15 mouse cellular contexts compared by ENCODE assay signal in genomic region chr2:163712473-163712872, GRCm38 (mm10). TPM values are rescaled to one million over a fixed set of nuclear protein-coding genes. Genes with fewer than 3 reads are reported as not detected.
DNase-seq lines count a peak whose midpoint lies in the region; ATAC-seq and TF ChIP-seq lines count a peak whose summit lies in the region.
"Had no signal": no experiment of that assay in that cellular context is flagged by ENCODE, and none has a peak within 500 bp of the region (broad histone marks: within the 10 kb centered on the region; RNA-seq: fewer than 3 reads in every experiment).

No protein-coding gene starts in this region.

- no peak overlapping the region for H3K4me3 ChIP-seq in gastrocnemius, adult 2 months
- H3K4me3 ChIP-seq in layer of hippocampus, adult 2 months, result no peak overlapping the region
- H3K4me3 ChIP-seq in small intestine, adult 2 months (ENCODE audit: low read depth, low read length), result no peak overlapping the region
- H3K4me3 ChIP-seq in forebrain, postnatal 0 days (ENCODE audit: low read depth, low read length), result no peak overlapping the region
- H3K4me3 ChIP-seq: limb, embryonic 13.5 days; midbrain, embryonic 10.5 days; neural tube, embryonic 15.5 days had no signal

- peaks cover 28% of the 10 kb centered on the region for H3K4me1 ChIP-seq in small intestine, adult 2 months (ENCODE audit: control insufficient read depth, insufficient read depth, insufficient read length, low read length)
- H3K4me1 ChIP-seq in forebrain, postnatal 0 days (ENCODE audit: insufficient read depth), result no peaks in the 10 kb centered on the region

- no peak for TF ChIP-seq CTCF in gastrocnemius, adult 2 months (IDR thresholded peaks at IDR 0.05)
- no peak for TF ChIP-seq CTCF in layer of hippocampus, adult 2 months (conservative IDR thresholded peaks at IDR 0.05)
- no peak for TF ChIP-seq CTCF in small intestine, adult 2 months (IDR thresholded peaks at IDR 0.05; ENCODE audit: extremely low read depth, insufficient read length, insufficient replicate concordance, low read depth, low read length)
- no peak for TF ChIP-seq CTCF in forebrain, postnatal 0 days (IDR thresholded peaks at IDR 0.05; ENCODE audit: low read depth)

- ATAC-seq in granulocyte monocyte progenitor cell, adult 5-6 weeks (replicated peaks; ENCODE audit: poor library complexity, severe bottlenecking), result peak; percentile 20
- no peak for ATAC-seq in forebrain, postnatal 0 days
- ATAC-seq: hindbrain, postnatal 0 days had no signal

- no peaks in the 10 kb centered on the region for H3K27me3 ChIP-seq in small intestine, adult 2 months (ENCODE audit: control insufficient read depth, insufficient read depth, low read length)
- H3K27me3 ChIP-seq in forebrain, postnatal 0 days (ENCODE audit: insufficient read depth, low read length), result no peaks in the 10 kb centered on the region
- H3K27me3 ChIP-seq: limb, embryonic 13.5 days; neural tube, embryonic 15.5 days had no signal

- intact Hi-C loops in gastrocnemius, adult 2 months (cut with DNase I), result no loop called here
- intact Hi-C loops in gastrocnemius, postnatal 36 days (cut with DNase I), result loop anchor here (2.0 kb wide), 1 partner anchor 14 kb away; no protein-coding TSS in a partner anchor

- H3K9me3 ChIP-seq in forebrain, postnatal 0 days (ENCODE audit: low read length), result no peaks in the 10 kb centered on the region
- H3K9me3 ChIP-seq: limb, embryonic 13.5 days; midbrain, embryonic 10.5 days; neural tube, embryonic 15.5 days had no signal

- H3K9ac ChIP-seq in forebrain, postnatal 0 days, result no peak overlapping the region
- H3K9ac ChIP-seq: neural tube, embryonic 15.5 days had no signal

- peak overlapping the region; percentile 82 for H3K27ac ChIP-seq in gastrocnemius, adult 2 months
- H3K27ac ChIP-seq in layer of hippocampus, adult 2 months, result peak overlapping the region; percentile 82
- H3K27ac ChIP-seq in small intestine, adult 2 months (ENCODE audit: insufficient read depth, low read depth, low read length), result peak overlapping the region; percentile 40; the same call in 1 of the 2 replicates
- H3K27ac ChIP-seq in forebrain, postnatal 0 days (ENCODE audit: low read depth, low read length), result no peak overlapping the region
- H3K27ac ChIP-seq: hindbrain, postnatal 0 days; limb, embryonic 13.5 days; midbrain, embryonic 10.5 days; neural tube, embryonic 15.5 days had no signal

- no peak for DNase-seq in gastrocnemius, adult 2 months
- DNase-seq in gastrocnemius, postnatal 25 days, result no peak
- DNase-seq in layer of hippocampus, adult 2 months (ENCODE audit: low spot score in 2 of 2), result no peak
- no peak for DNase-seq in layer of hippocampus, adult 11-12 months (ENCODE audit: low spot score)
- no peak for DNase-seq in forebrain, postnatal 0 days
- no peak for DNase-seq in gastrocnemius, postnatal 36 days
- DNase-seq: adrenal gland, postnatal 10 days; cerebellum, postnatal 25 days; layer of hippocampus, adult 9-11 months had no signal

- no peak overlapping the region for H3K4me2 ChIP-seq in forebrain, postnatal 0 days (ENCODE audit: low read depth)
- H3K4me2 ChIP-seq: limb, embryonic 13.5 days; neural tube, embryonic 15.5 days had no signal

- TF ChIP-seq POLR2A in small intestine, adult 2 months (IDR thresholded peaks at IDR 0.05; ENCODE audit: low read depth, low read length), result no peak

- 29% methylated on average over 7 of the region's 7 CpGs for WGBS in small intestine, adult 2 months
- 79% methylated on average over 7 of the region's 7 CpGs for WGBS in forebrain, postnatal 0 days

- no peaks in the 10 kb centered on the region; the same call in 1 of the 2 replicates for H3K36me3 ChIP-seq in small intestine, adult 2 months (ENCODE audit: control insufficient read depth, insufficient read depth, low read length)
- no peaks in the 10 kb centered on the region for H3K36me3 ChIP-seq in forebrain, postnatal 0 days (ENCODE audit: insufficient read depth)
- H3K36me3 ChIP-seq: limb, embryonic 13.5 days; neural tube, embryonic 15.5 days had no signal

RNA-seq across cellular contexts. Expression of gene Ada, which starts 37.6 kb away (rescaled TPM):
- under 1 TPM; 0.38 to 0.39 TPM for total RNA-seq in gastrocnemius, adult 2 months (2021)
- 1 to 10 TPM in 1 of 2 experiments, under 1 TPM in 1; 0.20 to 1.0 TPM for total RNA-seq in gastrocnemius, postnatal 25 days (2021)
- 1 to 10 TPM; 1.1 to 1.9 TPM for total RNA-seq in layer of hippocampus, adult 2 months (2021)
- 14.7 and 22.8 TPM in 2 replicates for total RNA-seq in granulocyte monocyte progenitor cell, adult 5-6 weeks (2014; fragmentation: Nextera tagmentation)
- total RNA-seq in granulocyte monocyte progenitor cell, adult 5-6 weeks (2017), result 17.0 and 19.3 TPM in 2 replicates
- polyA plus RNA-seq in small intestine, adult 2 months (2012; rRNA removed), result 414 and 869 TPM in 2 replicates
- total RNA-seq in forebrain, postnatal 0 days (2014; rRNA removed), result 4.3 and 6.2 TPM in 2 replicates
- 4.6 and 5.4 TPM in 2 replicates for polyA plus RNA-seq in forebrain, postnatal 0 days (2015; fragmentation: Nextera tagmentation; extraction: Ambion mirVana)
- total RNA-seq in gastrocnemius, postnatal 36 days (2021), result under 1 TPM; 0.25 to 0.79 TPM

RNA-seq across cellular contexts. Expression of gene Pkig, which starts 54.3 kb away (rescaled TPM):
- 100 to 1,000 TPM in 1 of 2 experiments, 10 to 100 TPM in 1; 93.9 to 125 TPM for total RNA-seq in gastrocnemius, adult 2 months (2021)
- 10 to 100 TPM; 72.1 to 93.5 TPM for total RNA-seq in gastrocnemius, postnatal 25 days (2021)
- 10 to 100 TPM; 93.7 to 93.9 TPM for total RNA-seq in layer of hippocampus, adult 2 months (2021)
- total RNA-seq in granulocyte monocyte progenitor cell, adult 5-6 weeks (2014; fragmentation: Nextera tagmentation), result 89.1 and 89.4 TPM in 2 replicates
- total RNA-seq in granulocyte monocyte progenitor cell, adult 5-6 weeks (2017), result 52.2 and 65.1 TPM in 2 replicates
- polyA plus RNA-seq in small intestine, adult 2 months (2012; rRNA removed), result 82.0 and 143 TPM in 2 replicates
- total RNA-seq in forebrain, postnatal 0 days (2014; rRNA removed), result 114 and 138 TPM in 2 replicates
- polyA plus RNA-seq in forebrain, postnatal 0 days (2015; fragmentation: Nextera tagmentation; extraction: Ambion mirVana), result 211 and 214 TPM in 2 replicates
- total RNA-seq in gastrocnemius, postnatal 36 days (2021), result 10 to 100 TPM; 80.1 to 98.9 TPM
